Mouse (Mus musculus): Measurements from ENCODE around the gene Smc5. TPM values are rescaled to one million over a fixed set of nuclear protein-coding genes. Genes with fewer than 3 reads are reported as not detected.

Smc5 gene
- total RNA-seq, 2 experiments from 2014 or later: 14.9 to 17.5 TPM

- no peak for TF ChIP-seq CTCF (IDR thresholded peaks at IDR 0.05)
- no peak overlapping the region for H3K27ac ChIP-seq
- intact Hi-C loops (cut with DNase I): no loop called here
- no peak for DNase-seq
- no peak overlapping the region for H3K4me3 ChIP-seq
Observed at GRCm38 (mm10) chr19:23183493-23183892, 90.2 kb downstream of the Smc5 start.

GRCm38 (mm10) chr19:23178533-23178932, 95.2 kb downstream of the Smc5 start:
- Histone ChIP-seq H3K27ac (no peak overlapping the region), H3K4me3 (no peak overlapping the region)
- intact Hi-C loops (cut with DNase I): no loop called here
- no peak for DNase-seq
- no peak for TF ChIP-seq CTCF (IDR thresholded peaks at IDR 0.05)

- H3K27ac ChIP-seq: peak overlapping the region; percentile 74
- DNase-seq: no peak
- intact Hi-C loops (cut with DNase I): no loop called here
- no peak for TF ChIP-seq CTCF (IDR thresholded peaks at IDR 0.05)
- H3K4me3 ChIP-seq: no peak overlapping the region
Observed at GRCm38 (mm10) chr19:23175511-23175910, 98.2 kb downstream of the Smc5 start.

- intact Hi-C loops (cut with DNase I): no loop called here
- H3K4me3 ChIP-seq: no peak overlapping the region
Observed at GRCm38 (mm10) chr19:23175090-23175489, 98.6 kb downstream of the Smc5 start.

GRCm38 (mm10) chr19:23171136-23171535, 102.6 kb downstream of the Smc5 start:
- intact Hi-C loops (cut with DNase I): no loop called here
- DNase-seq: no peak
- H3K27ac ChIP-seq: no peak overlapping the region
- TF ChIP-seq CTCF (IDR thresholded peaks at IDR 0.05): no peak
- no peak overlapping the region for H3K4me3 ChIP-seq

More at GRCm38 (mm10) chr19:23175090-23175489, 98.6 kb downstream of the Smc5 start:
- no peak for TF ChIP-seq CTCF (IDR thresholded peaks at IDR 0.05)
- no peak for DNase-seq
- peak overlapping the region; percentile 74 for H3K27ac ChIP-seq

GRCm38 (mm10) chr19:23170476-23170875, 103.2 kb downstream of the Smc5 start:
- intact Hi-C loops (cut with DNase I): no loop called here
- TF ChIP-seq CTCF (IDR thresholded peaks at IDR 0.05): no peak
- no peak for DNase-seq
- no peak overlapping the region for H3K4me3 ChIP-seq
- H3K27ac ChIP-seq: no peak overlapping the region

GRCm38 (mm10) chr19:23169659-23170050, 104.0 kb downstream of the Smc5 start:
- DNase-seq: no peak
- 0 out of 2 replicates have a peak overlapping the region, but pooled peaks have one; percentile 28 for H3K27ac ChIP-seq
- no peak overlapping the region for H3K4me3 ChIP-seq
- TF ChIP-seq CTCF (IDR thresholded peaks at IDR 0.05): no peak
- intact Hi-C loops (cut with DNase I): loop anchor here (10.0 kb wide), 1 partner anchor 45 kb away; no protein-coding TSS in a partner anchor

GRCm38 (mm10) chr19:23168899-23169658, 104.6 kb downstream of the Smc5 start:
- DNase-seq: no peak
- Histone ChIP-seq H3K4me3 (no peak overlapping the region), H3K27ac (peak overlapping the region; percentile 28; the same call in 1 of the 2 replicates)
- TF ChIP-seq CTCF (IDR thresholded peaks at IDR 0.05): no peak
- intact Hi-C loops (cut with DNase I): loop anchor here (10.0 kb wide), 1 partner anchor 46 kb away; no protein-coding TSS in a partner anchor

GRCm38 (mm10) chr19:23166550-23167284, 107.0 kb downstream of the Smc5 start:
- intact Hi-C loops (cut with DNase I): loop anchor here (10.0 kb wide), 1 partner anchor 48 kb away; no protein-coding TSS in a partner anchor
- no peak for DNase-seq
- TF ChIP-seq CTCF (IDR thresholded peaks at IDR 0.05): no peak
- Histone ChIP-seq H3K27ac (no peak overlapping the region), H3K4me3 (no peak overlapping the region)

GRCm38 (mm10) chr19:23164651-23165240, 109.0 kb downstream of the Smc5 start:
- TF ChIP-seq CTCF (IDR thresholded peaks at IDR 0.05): no peak; the same call in 1 of the 2 replicates
- Histone ChIP-seq H3K4me3 (no peak overlapping the region), H3K27ac (0 out of 2 replicates have a peak overlapping the region, but pooled peaks have one; percentile 84)
- intact Hi-C loops (cut with DNase I): loop anchor here (10.0 kb wide), 1 partner anchor 50 kb away; no protein-coding TSS in a partner anchor
- DNase-seq: no peak

GRCm38 (mm10) chr19:23163361-23163760, 110.3 kb downstream of the Smc5 start:
- peak overlapping the region; percentile 42 for H3K4me3 ChIP-seq
- no peak for TF ChIP-seq CTCF (IDR thresholded peaks at IDR 0.05)
- DNase-seq: no peak
- intact Hi-C loops (cut with DNase I): loop anchor here (10.0 kb wide), 1 partner anchor 51 kb away; no protein-coding TSS in a partner anchor
- H3K27ac ChIP-seq: peak overlapping the region; percentile 84

GRCm38 (mm10) chr19:23162877-23163276, 110.8 kb downstream of the Smc5 start:
- no peak for TF ChIP-seq CTCF (IDR thresholded peaks at IDR 0.05)
- Histone ChIP-seq H3K27ac (peak overlapping the region; percentile 84), H3K4me3 (peak overlapping the region; percentile 42)
- DNase-seq: peak; percentile 62
- intact Hi-C loops (cut with DNase I): loop anchor here (10.0 kb wide), 1 partner anchor 52 kb away; no protein-coding TSS in a partner anchor
